Mouse (Mus musculus): ENCODE measurements around the gene Jph2. TPM values are rescaled to one million over a fixed set of nuclear protein-coding genes. Genes with fewer than 3 reads are reported as not detected.

Gene Jph2
- polyA plus RNA-seq, 1 experiment: 0.52 TPM

DNA sequence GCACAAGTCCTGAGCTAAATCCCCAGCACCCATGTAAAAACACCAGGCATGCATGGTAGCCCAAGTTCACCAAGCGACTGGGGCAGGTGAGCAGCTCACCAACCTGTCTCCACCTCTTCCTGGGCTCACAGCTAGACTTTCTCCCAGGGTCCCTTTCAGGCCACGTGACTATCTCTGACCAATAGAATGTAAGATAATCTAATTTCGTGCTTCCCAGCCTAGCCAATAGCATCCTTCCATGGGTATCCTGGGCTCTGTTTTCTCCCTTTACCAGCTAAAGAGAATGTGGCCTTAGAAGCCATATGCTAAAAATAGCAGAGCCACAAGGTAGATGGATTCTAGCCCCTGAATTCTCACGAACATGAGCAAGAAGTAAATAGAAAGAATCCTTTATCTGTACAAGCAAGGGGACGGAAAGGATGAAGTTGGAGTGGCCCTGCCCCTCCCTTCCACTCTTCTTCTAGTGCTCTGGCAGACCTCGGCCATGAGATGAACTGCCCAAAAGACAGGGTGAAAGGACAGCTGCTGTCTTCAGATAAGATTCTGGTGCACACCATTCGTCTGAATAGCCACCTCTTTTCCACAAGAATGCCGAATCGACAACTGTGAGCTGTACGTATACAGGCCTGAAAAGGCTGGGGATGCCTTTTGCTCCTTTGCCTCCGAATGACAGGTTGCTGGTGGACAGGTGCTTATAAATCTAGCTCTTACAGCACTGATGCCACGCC lies 41.5 kb downstream of the Jph2 start:
- WGBS: 84% methylated on average over 12 of the region's 12 CpGs
- no peak for DNase-seq
- TF ChIP-seq CTCF (IDR thresholded peaks at IDR 0.05; ENCODE audit: borderline replicate concordance, insufficient read depth, low read depth, low read length) (no peak), POLR2A (IDR thresholded peaks at IDR 0.05; ENCODE audit: borderline replicate concordance, insufficient read depth, low read length) (no peak)
- Histone ChIP-seq H3K27me3 (ENCODE audit: control insufficient read depth, insufficient read depth, low read length) (no peaks in the 10 kb centered on the region; the same call in 1 of the 2 replicates), H3K4me3 (replicated peaks; ENCODE audit: insufficient read depth, low read depth, low read length) (no peak overlapping the region), H3K27ac (ENCODE audit: insufficient read depth, low read length) (no peak overlapping the region), H3K4me1 (ENCODE audit: control insufficient read depth, insufficient read depth, low read length) (no peaks in the 10 kb centered on the region)

DNA sequence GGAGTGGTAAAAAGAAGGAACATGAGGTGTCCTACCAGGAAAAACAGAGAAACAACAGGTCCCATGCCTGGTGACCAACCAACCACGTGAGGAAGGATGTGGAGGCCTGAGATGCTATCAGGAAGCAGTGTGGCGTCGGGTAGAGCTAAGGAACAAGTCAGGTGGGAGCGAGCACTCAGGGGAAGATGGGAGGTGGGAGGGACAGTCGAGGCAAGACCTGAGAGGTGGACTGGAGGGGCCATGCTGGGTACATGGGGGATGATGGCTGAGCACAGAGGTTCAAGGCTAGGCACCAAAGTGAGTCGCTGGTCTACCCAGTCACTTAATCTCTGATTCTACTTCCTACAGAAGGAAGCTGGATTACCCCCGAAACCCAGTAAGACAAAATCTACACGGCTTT lies 42.1 kb downstream of the Jph2 start:
- Histone ChIP-seq H3K27me3 (ENCODE audit: control insufficient read depth, insufficient read depth, low read length) (no peaks in the 10 kb centered on the region; the same call in 1 of the 2 replicates), H3K4me3 (replicated peaks; ENCODE audit: insufficient read depth, low read depth, low read length) (no peak overlapping the region), H3K27ac (ENCODE audit: insufficient read depth, low read length) (no peak overlapping the region), H3K4me1 (ENCODE audit: control insufficient read depth, insufficient read depth, low read length) (no peaks in the 10 kb centered on the region)
- WGBS: 81% methylated on average over 8 of the region's 8 CpGs
- TF ChIP-seq CTCF (IDR thresholded peaks at IDR 0.05; ENCODE audit: borderline replicate concordance, insufficient read depth, low read depth, low read length) (no peak), POLR2A (IDR thresholded peaks at IDR 0.05; ENCODE audit: borderline replicate concordance, insufficient read depth, low read length) (no peak)
- DNase-seq: no peak

DNA sequence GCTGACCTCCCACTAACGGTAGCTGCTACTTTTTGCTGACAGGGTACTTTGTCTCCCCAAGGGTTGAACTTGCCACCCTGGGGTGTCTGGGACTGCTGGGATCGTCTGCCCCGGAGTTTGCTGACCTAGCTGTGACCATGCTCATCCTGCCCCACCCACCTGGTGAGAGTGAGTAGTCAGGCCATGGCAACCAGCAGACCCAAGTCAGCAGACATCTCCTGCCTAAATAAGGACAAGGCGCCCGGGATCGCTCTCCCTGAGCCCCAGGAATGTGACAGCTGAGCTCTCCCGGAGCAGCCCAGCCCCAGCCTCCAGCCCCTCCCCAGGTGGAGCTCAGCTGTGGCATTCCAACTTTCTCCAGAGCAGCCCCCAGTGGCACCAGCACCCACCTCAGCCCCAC lies 44.1 kb downstream of the Jph2 start:
- no peaks in the 10 kb centered on the region for H3K4me1 ChIP-seq (ENCODE audit: control insufficient read depth, insufficient read depth, low read length)
- TF ChIP-seq POLR2A (IDR thresholded peaks at IDR 0.05; ENCODE audit: borderline replicate concordance, insufficient read depth, low read length): no peak
- TF ChIP-seq CTCF (IDR thresholded peaks at IDR 0.05; ENCODE audit: borderline replicate concordance, insufficient read depth, low read depth, low read length): no peak
- H3K4me3 ChIP-seq (replicated peaks; ENCODE audit: insufficient read depth, low read depth, low read length): no peak overlapping the region
- H3K27me3 ChIP-seq (ENCODE audit: control insufficient read depth, insufficient read depth, low read length): no peaks in the 10 kb centered on the region; the same call in 1 of the 2 replicates
- DNase-seq: no peak
- H3K27ac ChIP-seq (ENCODE audit: insufficient read depth, low read length): no peak overlapping the region
- 18% methylated on average over 7 of the region's 7 CpGs for WGBS

DNA sequence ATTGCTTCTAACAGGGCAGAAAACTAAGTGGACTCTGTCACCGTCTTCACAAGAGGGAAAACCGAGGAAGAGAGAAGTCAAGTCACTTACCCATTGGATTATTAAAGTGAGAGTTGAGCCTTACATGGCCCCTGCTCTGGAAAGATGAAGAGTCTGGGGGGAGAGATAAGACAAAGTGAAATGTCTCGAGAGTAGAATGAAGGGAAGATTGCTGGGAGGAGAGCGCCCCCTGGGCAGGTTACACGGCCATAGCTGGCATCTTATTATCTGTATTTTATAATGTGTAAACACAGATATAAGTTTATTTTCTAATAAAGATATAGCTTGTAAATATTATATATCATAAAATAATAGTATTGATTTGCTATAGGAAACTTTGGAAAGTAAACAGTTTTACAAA lies 47.4 kb downstream of the Jph2 start:
- Histone ChIP-seq H3K4me1 (ENCODE audit: control insufficient read depth, insufficient read depth, low read length) (no peaks in the 10 kb centered on the region), H3K27me3 (ENCODE audit: control insufficient read depth, insufficient read depth, low read length) (no peaks in the 10 kb centered on the region; the same call in 1 of the 2 replicates), H3K4me3 (replicated peaks; ENCODE audit: insufficient read depth, low read depth, low read length) (no peak overlapping the region), H3K27ac (ENCODE audit: insufficient read depth, low read length) (no peak overlapping the region)
- 0 out of 2 replicates have a peak, but pooled peaks have one; percentile 9 for TF ChIP-seq CTCF (IDR thresholded peaks at IDR 0.05; ENCODE audit: borderline replicate concordance, insufficient read depth, low read depth, low read length)
- TF ChIP-seq POLR2A (IDR thresholded peaks at IDR 0.05; ENCODE audit: borderline replicate concordance, insufficient read depth, low read length): no peak
- WGBS: 56% methylated on average over 5 of the region's 5 CpGs
- DNase-seq: no peak

DNA sequence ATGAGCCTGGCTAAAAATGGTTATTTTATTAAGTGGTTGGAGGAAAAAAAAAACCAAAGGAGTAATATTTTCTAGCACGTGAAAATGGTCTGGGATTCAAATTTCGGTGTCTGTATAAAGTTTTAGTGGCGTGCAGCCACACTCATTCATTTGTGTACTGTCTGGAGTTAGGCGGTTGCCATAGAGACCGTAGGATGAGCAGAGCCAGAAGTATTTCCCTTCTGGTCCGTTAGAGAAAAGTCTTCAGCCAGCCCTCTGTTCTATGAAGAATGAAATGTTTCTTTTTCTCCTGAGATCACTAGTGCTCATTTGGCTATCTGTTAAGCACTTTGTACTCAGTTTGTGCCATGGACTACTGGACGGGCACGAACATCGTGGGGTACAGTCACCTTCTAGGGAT lies 48.4 kb downstream of the Jph2 start:
- Histone ChIP-seq H3K27ac (ENCODE audit: insufficient read depth, low read length) (no peak overlapping the region), H3K4me3 (replicated peaks; ENCODE audit: insufficient read depth, low read depth, low read length) (no peak overlapping the region), H3K27me3 (ENCODE audit: control insufficient read depth, insufficient read depth, low read length) (no peaks in the 10 kb centered on the region; the same call in 1 of the 2 replicates), H3K4me1 (ENCODE audit: control insufficient read depth, insufficient read depth, low read length) (no peaks in the 10 kb centered on the region)
- 32% methylated on average over 9 of the region's 9 CpGs for WGBS
- no peak for DNase-seq
- TF ChIP-seq POLR2A (IDR thresholded peaks at IDR 0.05; ENCODE audit: borderline replicate concordance, insufficient read depth, low read length) (no peak), CTCF (IDR thresholded peaks at IDR 0.05; ENCODE audit: borderline replicate concordance, insufficient read depth, low read depth, low read length) (no peak)

DNA sequence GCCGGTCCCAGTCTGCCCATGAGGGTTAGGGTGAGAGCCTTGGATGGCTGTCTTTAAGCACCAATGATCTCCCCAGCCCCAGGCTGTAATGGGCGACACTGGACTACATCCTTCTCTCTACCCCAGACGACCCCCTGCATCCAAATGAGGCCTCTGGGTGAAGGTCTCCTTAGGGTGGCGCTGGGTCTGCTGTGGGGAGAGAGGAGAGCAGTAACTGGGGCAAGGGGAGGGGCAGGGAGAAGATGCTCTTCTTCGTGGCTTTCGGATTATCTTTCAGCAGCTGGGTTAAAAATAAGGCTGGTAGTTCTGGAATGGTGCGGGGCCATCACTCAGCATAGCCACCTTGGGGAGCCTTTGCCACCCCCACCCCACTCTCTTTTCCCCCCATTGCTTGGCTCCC lies 49.1 kb downstream of the Jph2 start:
- H3K4me3 ChIP-seq (replicated peaks; ENCODE audit: insufficient read depth, low read depth, low read length): no peak overlapping the region
- no peak for DNase-seq
- H3K27me3 ChIP-seq (ENCODE audit: control insufficient read depth, insufficient read depth, low read length): no peaks in the 10 kb centered on the region; the same call in 1 of the 2 replicates
- no peak for TF ChIP-seq CTCF (IDR thresholded peaks at IDR 0.05; ENCODE audit: borderline replicate concordance, insufficient read depth, low read depth, low read length)
- no peak for TF ChIP-seq POLR2A (IDR thresholded peaks at IDR 0.05; ENCODE audit: borderline replicate concordance, insufficient read depth, low read length)
- H3K4me1 ChIP-seq (ENCODE audit: control insufficient read depth, insufficient read depth, low read length): no peaks in the 10 kb centered on the region
- WGBS: 81% methylated on average over 7 of the region's 7 CpGs
- H3K27ac ChIP-seq (ENCODE audit: insufficient read depth, low read length): no peak overlapping the region

DNA sequence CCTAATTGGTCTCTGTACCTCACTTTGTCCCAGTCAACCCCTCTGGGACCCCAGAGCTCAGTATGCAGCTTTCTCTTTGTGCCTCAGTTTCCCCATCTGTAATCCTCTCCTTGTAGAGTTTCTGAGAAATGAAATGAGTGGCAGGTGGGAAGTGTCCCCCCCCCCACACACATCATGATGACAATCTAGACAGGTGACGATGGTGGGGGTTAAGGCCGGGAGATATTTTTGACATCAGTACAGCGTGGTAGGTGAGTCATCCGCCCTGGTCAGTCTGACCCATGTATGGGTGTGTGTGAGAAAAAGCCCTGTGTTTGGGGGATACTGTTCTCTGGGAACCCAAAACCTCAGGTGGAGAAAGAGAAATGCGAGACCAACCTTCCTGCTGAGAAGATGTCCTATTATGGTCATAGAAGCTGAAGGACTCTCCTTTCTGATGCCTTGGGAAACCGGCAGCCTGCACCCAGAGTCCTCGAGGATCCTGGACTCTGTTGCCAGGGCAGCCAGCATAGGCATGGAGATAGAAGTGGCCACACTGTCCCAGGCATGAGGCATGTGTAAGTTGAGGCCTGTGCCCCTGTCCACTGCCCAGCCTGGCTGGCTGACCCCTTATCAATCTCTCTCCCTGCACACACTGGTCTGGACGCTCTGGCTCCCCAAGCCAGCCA lies 50.1 kb downstream of the Jph2 start:
- WGBS: 86% methylated on average over 8 of the region's 8 CpGs
- Histone ChIP-seq H3K27ac (ENCODE audit: insufficient read depth, low read length) (no peak overlapping the region), H3K4me3 (replicated peaks; ENCODE audit: insufficient read depth, low read depth, low read length) (no peak overlapping the region), H3K27me3 (ENCODE audit: control insufficient read depth, insufficient read depth, low read length) (no peaks in the 10 kb centered on the region; the same call in 1 of the 2 replicates), H3K4me1 (ENCODE audit: control insufficient read depth, insufficient read depth, low read length) (no peaks in the 10 kb centered on the region)
- TF ChIP-seq POLR2A (IDR thresholded peaks at IDR 0.05; ENCODE audit: borderline replicate concordance, insufficient read depth, low read length) (no peak), CTCF (IDR thresholded peaks at IDR 0.05; ENCODE audit: borderline replicate concordance, insufficient read depth, low read depth, low read length) (no peak)
- no peak for DNase-seq

DNA sequence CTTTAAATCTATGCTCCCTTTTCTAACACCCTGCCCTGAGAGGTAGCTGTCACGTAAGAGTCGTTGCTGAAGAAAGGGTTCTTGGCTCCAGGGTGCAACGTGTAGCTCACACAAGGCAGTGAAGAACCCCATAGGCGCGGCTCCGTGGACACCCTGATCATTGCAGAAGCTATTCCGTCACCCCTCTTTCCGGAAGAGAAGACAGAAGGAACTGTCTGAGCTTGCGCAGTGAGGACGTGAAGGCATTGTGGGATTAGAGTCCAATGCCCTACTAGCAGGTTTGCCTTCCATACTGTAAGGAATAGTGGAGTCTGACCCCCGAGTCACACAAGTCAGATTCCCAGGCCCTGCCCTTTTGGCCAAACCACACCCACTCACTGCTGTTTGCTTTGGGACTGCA lies 51.3 kb downstream of the Jph2 start:
- no peak for DNase-seq
- 82% methylated on average over 11 of the region's 11 CpGs for WGBS
- no peak overlapping the region for H3K27ac ChIP-seq (ENCODE audit: insufficient read depth, low read length)
- no peaks in the 10 kb centered on the region; the same call in 1 of the 2 replicates for H3K27me3 ChIP-seq (ENCODE audit: control insufficient read depth, insufficient read depth, low read length)
- H3K4me1 ChIP-seq (ENCODE audit: control insufficient read depth, insufficient read depth, low read length): no peaks in the 10 kb centered on the region
- H3K4me3 ChIP-seq (replicated peaks; ENCODE audit: insufficient read depth, low read depth, low read length): no peak overlapping the region
- TF ChIP-seq CTCF (IDR thresholded peaks at IDR 0.05; ENCODE audit: borderline replicate concordance, insufficient read depth, low read depth, low read length) (no peak), POLR2A (IDR thresholded peaks at IDR 0.05; ENCODE audit: borderline replicate concordance, insufficient read depth, low read length) (no peak)
